Mouse (Mus musculus): ENCODE measurements around the gene Pip5k1a.
A peak's percentile ranks its signal among the peaks of the same experiment; 100 is the strongest.

GRCm38 (mm10) chr3:95052959-95053358 lies 53.8 kb downstream of the Pip5k1a start:
- peak; percentile 91 for TF ChIP-seq CTCF (IDR thresholded peaks at IDR 0.05)
- no peak for TF ChIP-seq EP300 (IDR thresholded peaks at IDR 0.05; ENCODE audit: insufficient read depth, low read depth, low read length)
- TF ChIP-seq POLR2A (IDR thresholded peaks at IDR 0.05; ENCODE audit: insufficient read depth, low read depth, low read length): no peak

All from heart, adult 2 months (tissue).